Mouse (Mus musculus): ENCODE measurements around the gene Unc79. TPM values are rescaled to one million over a fixed set of nuclear protein-coding genes. Genes with fewer than 3 reads are reported as not detected.

Gene Unc79
- polyA plus RNA-seq, 1 experiment = 0.27 TPM

- no peak for TF ChIP-seq CTCF (IDR thresholded peaks at IDR 0.05; ENCODE audit: low read depth, low read length)
- no peak for TF ChIP-seq EP300 (IDR thresholded peaks at IDR 0.05; ENCODE audit: insufficient read depth, low read depth, low read length)
- no peak for TF ChIP-seq POLR2A (IDR thresholded peaks at IDR 0.05; ENCODE audit: insufficient read depth, low read length)
- Histone ChIP-seq H3K4me3 (ENCODE audit: low read depth, low read length) (no peak overlapping the region), H3K27ac (ENCODE audit: insufficient read depth, low read length) (no peak overlapping the region), H3K4me1 (ENCODE audit: control insufficient read depth, insufficient read depth, low read length) (no peaks in the 10 kb centered on the region), H3K9ac (ENCODE audit: low read depth, poor library complexity, severe bottlenecking) (no peak overlapping the region), H3K9me3 (replicated peaks; ENCODE audit: control insufficient read depth, insufficient read depth, low read length, poor library complexity, severe bottlenecking) (no peaks in the 10 kb centered on the region), H3K27me3 (ENCODE audit: control insufficient read depth, insufficient read depth, low read length, poor library complexity, severe bottlenecking) (no peaks in the 10 kb centered on the region), H3K36me3 (ENCODE audit: control insufficient read depth, insufficient read depth, low read length, poor library complexity, severe bottlenecking) (no peaks in the 10 kb centered on the region)
Observed at GRCm38 (mm10) chr12:102961066-102961465, 12.4 kb downstream of the Unc79 start.

GRCm38 (mm10) chr12:102964486-102964885, 15.8 kb downstream of the Unc79 start:
- Histone ChIP-seq H3K27ac (ENCODE audit: insufficient read depth, low read length) (no peak overlapping the region), H3K4me1 (ENCODE audit: control insufficient read depth, insufficient read depth, low read length) (no peaks in the 10 kb centered on the region), H3K36me3 (ENCODE audit: control insufficient read depth, insufficient read depth, low read length, poor library complexity, severe bottlenecking) (no peaks in the 10 kb centered on the region), H3K9ac (ENCODE audit: low read depth, poor library complexity, severe bottlenecking) (no peak overlapping the region), H3K27me3 (ENCODE audit: control insufficient read depth, insufficient read depth, low read length, poor library complexity, severe bottlenecking) (no peaks in the 10 kb centered on the region), H3K9me3 (replicated peaks; ENCODE audit: control insufficient read depth, insufficient read depth, low read length, poor library complexity, severe bottlenecking) (no peaks in the 10 kb centered on the region), H3K4me3 (ENCODE audit: low read depth, low read length) (no peak overlapping the region)
- no peak for TF ChIP-seq POLR2A (IDR thresholded peaks at IDR 0.05; ENCODE audit: insufficient read depth, low read length)

- H3K4me1 ChIP-seq (ENCODE audit: control insufficient read depth, insufficient read depth, low read length) = no peaks in the 10 kb centered on the region
- H3K9ac ChIP-seq (ENCODE audit: low read depth, poor library complexity, severe bottlenecking) = no peak overlapping the region
- no peaks in the 10 kb centered on the region for H3K9me3 ChIP-seq (replicated peaks; ENCODE audit: control insufficient read depth, insufficient read depth, low read length, poor library complexity, severe bottlenecking)
- no peak overlapping the region for H3K27ac ChIP-seq (ENCODE audit: insufficient read depth, low read length)
- TF ChIP-seq POLR2A (IDR thresholded peaks at IDR 0.05; ENCODE audit: insufficient read depth, low read length) (no peak), EP300 (IDR thresholded peaks at IDR 0.05; ENCODE audit: insufficient read depth, low read depth, low read length) (no peak), CTCF (IDR thresholded peaks at IDR 0.05; ENCODE audit: low read depth, low read length) (no peak)
- no peaks in the 10 kb centered on the region for H3K27me3 ChIP-seq (ENCODE audit: control insufficient read depth, insufficient read depth, low read length, poor library complexity, severe bottlenecking)
- H3K4me3 ChIP-seq (ENCODE audit: low read depth, low read length) = no peak overlapping the region
- H3K36me3 ChIP-seq (ENCODE audit: control insufficient read depth, insufficient read depth, low read length, poor library complexity, severe bottlenecking) = no peaks in the 10 kb centered on the region
Observed at GRCm38 (mm10) chr12:102980584-102980983, 31.9 kb downstream of the Unc79 start.

- no peak for TF ChIP-seq EP300 (IDR thresholded peaks at IDR 0.05; ENCODE audit: insufficient read depth, low read depth, low read length)
- no peak for TF ChIP-seq POLR2A (IDR thresholded peaks at IDR 0.05; ENCODE audit: insufficient read depth, low read length)
- no peak for TF ChIP-seq CTCF (IDR thresholded peaks at IDR 0.05; ENCODE audit: low read depth, low read length)
- no peaks in the 10 kb centered on the region for H3K9me3 ChIP-seq (replicated peaks; ENCODE audit: control insufficient read depth, insufficient read depth, low read length, poor library complexity, severe bottlenecking)
- no peak overlapping the region for H3K9ac ChIP-seq (ENCODE audit: low read depth, poor library complexity, severe bottlenecking)
Observed at GRCm38 (mm10) chr12:102981543-102981942, 32.9 kb downstream of the Unc79 start.

GRCm38 (mm10) chr12:102985401-102985800, 36.7 kb downstream of the Unc79 start:
- Histone ChIP-seq H3K9me3 (replicated peaks; ENCODE audit: control insufficient read depth, insufficient read depth, low read length, poor library complexity, severe bottlenecking) (no peaks in the 10 kb centered on the region), H3K27ac (ENCODE audit: insufficient read depth, low read length) (no peak overlapping the region), H3K4me3 (ENCODE audit: low read depth, low read length) (no peak overlapping the region), H3K4me1 (ENCODE audit: control insufficient read depth, insufficient read depth, low read length) (no peaks in the 10 kb centered on the region), H3K27me3 (ENCODE audit: control insufficient read depth, insufficient read depth, low read length, poor library complexity, severe bottlenecking) (no peaks in the 10 kb centered on the region), H3K36me3 (ENCODE audit: control insufficient read depth, insufficient read depth, low read length, poor library complexity, severe bottlenecking) (no peaks in the 10 kb centered on the region), H3K9ac (ENCODE audit: low read depth, poor library complexity, severe bottlenecking) (no peak overlapping the region)
- TF ChIP-seq POLR2A (IDR thresholded peaks at IDR 0.05; ENCODE audit: insufficient read depth, low read length) (no peak), CTCF (IDR thresholded peaks at IDR 0.05; ENCODE audit: low read depth, low read length) (no peak), EP300 (IDR thresholded peaks at IDR 0.05; ENCODE audit: insufficient read depth, low read depth, low read length) (no peak)

More at GRCm38 (mm10) chr12:102981543-102981942, 32.9 kb downstream of the Unc79 start:
- Histone ChIP-seq H3K36me3 (ENCODE audit: control insufficient read depth, insufficient read depth, low read length, poor library complexity, severe bottlenecking) (no peaks in the 10 kb centered on the region), H3K4me1 (ENCODE audit: control insufficient read depth, insufficient read depth, low read length) (no peaks in the 10 kb centered on the region), H3K27ac (ENCODE audit: insufficient read depth, low read length) (no peak overlapping the region), H3K4me3 (ENCODE audit: low read depth, low read length) (no peak overlapping the region), H3K27me3 (ENCODE audit: control insufficient read depth, insufficient read depth, low read length, poor library complexity, severe bottlenecking) (no peaks in the 10 kb centered on the region)

- TF ChIP-seq EP300 (IDR thresholded peaks at IDR 0.05; ENCODE audit: insufficient read depth, low read depth, low read length) = no peak
- TF ChIP-seq POLR2A (IDR thresholded peaks at IDR 0.05; ENCODE audit: insufficient read depth, low read length) = no peak
- TF ChIP-seq CTCF (IDR thresholded peaks at IDR 0.05; ENCODE audit: low read depth, low read length) = no peak
- no peak overlapping the region for H3K27ac ChIP-seq (ENCODE audit: insufficient read depth, low read length)
- H3K4me3 ChIP-seq (ENCODE audit: low read depth, low read length) = no peak overlapping the region
- no peaks in the 10 kb centered on the region for H3K36me3 ChIP-seq (ENCODE audit: control insufficient read depth, insufficient read depth, low read length, poor library complexity, severe bottlenecking)
- no peaks in the 10 kb centered on the region for H3K9me3 ChIP-seq (replicated peaks; ENCODE audit: control insufficient read depth, insufficient read depth, low read length, poor library complexity, severe bottlenecking)
- H3K9ac ChIP-seq (ENCODE audit: low read depth, poor library complexity, severe bottlenecking) = no peak overlapping the region
- H3K27me3 ChIP-seq (ENCODE audit: control insufficient read depth, insufficient read depth, low read length, poor library complexity, severe bottlenecking) = no peaks in the 10 kb centered on the region
- H3K4me1 ChIP-seq (ENCODE audit: control insufficient read depth, insufficient read depth, low read length) = no peaks in the 10 kb centered on the region
Observed at GRCm38 (mm10) chr12:102987736-102988135, 39.1 kb downstream of the Unc79 start.

Data from ES-Bruce4 (cell line).